Mouse (Mus musculus): ENCODE results near the gene Zfp786. TPM values are rescaled to one million over a fixed set of nuclear protein-coding genes. Genes with fewer than 3 reads are reported as not detected.
A peak's percentile ranks its signal among the peaks of the same experiment; 100 is the strongest.

The Zfp786 gene
- polyA plus RNA-seq, 1 experiment from 2014 or later = 3.5 TPM

DNA sequence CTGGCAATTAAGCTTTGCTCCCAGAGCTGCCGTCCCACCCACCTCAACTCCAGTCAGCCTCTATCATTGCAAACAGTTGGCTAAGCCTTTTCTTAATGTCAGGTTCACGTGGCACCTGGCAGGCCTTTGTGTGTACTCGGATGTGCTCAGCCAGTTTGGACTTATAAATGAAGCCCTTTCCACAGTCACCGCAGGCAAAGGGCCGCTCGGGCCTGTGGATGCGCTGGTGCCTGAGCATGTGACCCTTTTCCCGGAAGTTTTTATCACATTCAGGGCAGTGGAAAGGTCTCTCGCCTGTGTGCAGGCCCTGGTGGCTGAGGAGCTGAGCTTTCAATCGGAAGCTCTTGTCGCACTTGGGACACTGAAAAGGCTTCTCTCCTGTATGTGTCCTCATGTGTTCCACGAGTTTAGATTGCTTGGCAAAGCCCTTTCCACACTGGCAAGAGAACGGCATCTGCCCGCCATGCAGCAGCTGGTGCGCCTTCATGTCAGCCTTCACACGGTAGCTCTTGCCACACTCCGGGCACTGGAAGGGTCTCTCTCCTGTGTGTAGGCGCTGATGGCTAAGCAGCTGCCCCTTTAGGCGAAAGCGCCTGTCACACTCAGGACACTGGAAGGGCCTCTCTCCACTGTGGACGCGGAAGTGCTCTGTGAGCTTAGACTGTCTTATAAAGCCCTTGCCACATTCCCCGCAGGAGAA lies 10.9 kb downstream of the Zfp786 start:
- ATAC-seq (ENCODE audit: borderline replicate concordance, extremely low read depth, low FRiP score, low TSS enrichment) = no peak
- Histone ChIP-seq H3K4me3 (no peak overlapping the region), H3K4me2 (no peak overlapping the region), H3K4me1 (no peaks in the 10 kb centered on the region), H3K9ac (no peak overlapping the region), H3K27me3 (no peaks in the 10 kb centered on the region), H3K9me3 (no peaks in the 10 kb centered on the region), H3K36me3 (peaks cover 33% of the 10 kb centered on the region), H3K27ac (no peak overlapping the region)
- 91% methylated on average over 23 of the region's 23 CpGs for WGBS

DNA sequence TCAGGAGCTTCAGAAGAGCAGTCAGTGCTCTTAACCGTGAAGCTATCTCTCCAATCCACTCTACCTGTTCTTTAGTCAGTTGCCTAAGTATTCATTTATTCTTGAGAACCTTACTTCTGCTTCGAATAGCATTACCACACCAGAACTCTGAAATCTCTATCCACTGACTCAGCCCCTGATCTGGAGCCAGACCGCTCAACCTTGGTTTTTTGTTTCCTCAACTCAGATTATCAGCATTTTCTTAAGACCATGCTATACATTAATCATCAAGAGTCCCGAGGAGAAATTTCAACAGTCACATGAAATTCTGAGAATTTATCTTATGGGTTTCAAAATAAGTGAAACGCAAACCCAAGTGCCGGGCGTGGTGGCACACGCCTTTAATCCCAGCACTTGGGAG lies 11.9 kb downstream of the Zfp786 start:
- Histone ChIP-seq H3K4me2 (no peak overlapping the region), H3K9me3 (no peaks in the 10 kb centered on the region), H3K27ac (no peak overlapping the region), H3K4me3 (no peak overlapping the region), H3K9ac (no peak overlapping the region), H3K4me1 (0 out of 2 replicates have a peak, but pooled peaks cover 6% of the 10 kb centered on the region), H3K27me3 (no peaks in the 10 kb centered on the region), H3K36me3 (peaks cover 25% of the 10 kb centered on the region)
- 89% methylated on average over 8 of the region's 8 CpGs for WGBS
- ATAC-seq (ENCODE audit: borderline replicate concordance, extremely low read depth, low FRiP score, low TSS enrichment) = no peak

- H3K4me2 ChIP-seq = no peak overlapping the region
- no peak overlapping the region for H3K9ac ChIP-seq
- H3K27ac ChIP-seq = no peak overlapping the region
- no peak overlapping the region for H3K4me3 ChIP-seq
- H3K4me1 ChIP-seq = peaks cover 14% of the 10 kb centered on the region
- peaks cover 14% of the 10 kb centered on the region; the same call in 1 of the 2 replicates for H3K36me3 ChIP-seq
- WGBS = 92% methylated on average over 1 of the region's 1 CpGs
- no peaks in the 10 kb centered on the region for H3K27me3 ChIP-seq
- ATAC-seq (ENCODE audit: borderline replicate concordance, extremely low read depth, low FRiP score, low TSS enrichment) = no peak
- no peaks in the 10 kb centered on the region for H3K9me3 ChIP-seq
Measured at GRCm38 (mm10) chr6:47816151-47816550, 14.5 kb downstream of the Zfp786 start.

DNA sequence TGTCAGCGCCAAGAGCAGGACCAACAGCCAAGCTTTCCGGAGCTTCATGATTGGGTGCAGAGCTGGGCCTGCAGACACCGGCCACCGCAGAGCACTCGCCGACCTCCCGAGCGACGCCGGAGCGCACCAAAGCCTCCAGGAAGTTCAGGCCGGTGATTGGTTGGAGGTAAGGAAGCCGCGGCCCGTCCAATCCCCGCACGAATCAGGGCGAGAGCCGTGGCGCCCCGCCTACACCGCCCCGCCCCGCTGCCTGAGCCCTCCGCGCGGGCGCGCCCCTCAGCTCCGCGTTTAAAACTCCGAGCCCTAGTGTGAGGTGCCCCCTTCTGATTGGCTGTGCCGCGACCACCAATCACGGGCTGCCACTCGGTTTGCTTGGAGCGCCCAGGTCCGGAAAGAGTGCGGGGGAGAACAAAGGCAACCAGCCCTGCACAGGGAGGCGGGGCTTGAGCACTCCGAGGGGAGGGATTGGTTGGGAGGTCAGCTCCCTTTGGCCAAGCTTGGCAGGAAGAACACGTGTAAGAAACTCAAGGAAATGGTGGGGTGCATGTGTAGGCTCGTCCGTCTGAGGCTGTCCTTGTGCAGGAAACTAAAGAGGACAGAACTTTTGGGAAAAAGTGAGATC lies 17.3 kb downstream of the Zfp786 start, which contains the start of gene Pdia4:
Gene Pdia4, minus strand, starts transcription at position 174 of the 622 bp plus-strand sequence.
- H3K4me2 ChIP-seq = peak within 1 kb of the TSS; percentile 75
- WGBS = under 1% methylated on average over 44 of the region's 44 CpGs
- peak; percentile 99 for ATAC-seq (ENCODE audit: borderline replicate concordance, extremely low read depth, low FRiP score, low TSS enrichment)
- no peaks in the 10 kb centered on the region for H3K27me3 ChIP-seq
- H3K4me3 ChIP-seq = peak within 1 kb of the TSS; percentile 77
- peaks cover 32% of the 10 kb centered on the region for H3K4me1 ChIP-seq
- H3K9me3 ChIP-seq = no peaks in the 10 kb centered on the region
- no peaks in the 10 kb centered on the region for H3K36me3 ChIP-seq
- peak within 1 kb of the TSS; percentile 96 for H3K27ac ChIP-seq
- peak within 1 kb of the TSS; percentile 94 for H3K9ac ChIP-seq

DNA sequence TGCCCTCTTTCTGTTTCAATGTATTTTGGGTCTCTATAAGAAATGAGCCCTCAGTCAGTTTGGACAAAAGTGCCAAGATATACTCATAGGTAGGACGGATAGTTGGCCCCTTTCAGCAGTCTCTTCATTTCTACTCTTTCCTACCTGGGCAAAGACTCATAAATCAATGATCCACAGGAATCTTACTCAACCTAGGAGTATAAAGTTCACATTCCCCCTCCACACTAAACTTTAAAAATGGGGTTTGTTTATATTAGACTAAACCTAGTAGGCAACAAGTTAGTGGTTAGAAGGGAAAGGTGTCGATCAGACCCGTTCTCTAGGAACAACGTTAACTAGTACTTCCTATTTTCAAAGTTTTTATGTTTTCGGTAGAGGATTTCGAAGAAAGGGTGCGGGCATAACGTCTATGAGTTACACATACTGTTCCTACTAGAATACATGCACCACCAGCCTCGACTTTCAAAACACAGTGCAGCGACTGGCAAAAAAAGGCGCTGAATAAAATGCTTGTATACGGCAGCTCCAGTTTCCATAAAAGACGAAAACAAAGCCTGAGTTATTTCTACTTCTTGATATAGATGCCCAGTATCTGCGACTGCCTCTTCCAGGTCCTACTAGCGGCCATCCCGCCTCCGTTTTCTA lies 18.3 kb downstream of the Zfp786 start:
- Histone ChIP-seq H3K4me2 (peak overlapping the region; percentile 75), H3K4me1 (peaks cover 37% of the 10 kb centered on the region), H3K4me3 (peak overlapping the region; percentile 77), H3K27me3 (no peaks in the 10 kb centered on the region), H3K9ac (peak overlapping the region; percentile 94), H3K36me3 (no peaks in the 10 kb centered on the region; the same call in 1 of the 2 replicates), H3K27ac (peak overlapping the region; percentile 96), H3K9me3 (no peaks in the 10 kb centered on the region)
- ATAC-seq (ENCODE audit: borderline replicate concordance, extremely low read depth, low FRiP score, low TSS enrichment) = no peak
- under 1% methylated on average over 17 of the region's 17 CpGs for WGBS

GRCm38 (mm10) chr6:47811324-47811723 lies 19.3 kb downstream of the Zfp786 start:
- whole genome bisulfite sequencing = 22% methylated on average over 5 of the region's 5 CpGs
- H3K9me3 ChIP-seq = no peaks in the 10 kb centered on the region
- peak overlapping the region; percentile 77 for H3K4me3 ChIP-seq
- H3K4me2 ChIP-seq = peak overlapping the region; percentile 75
- peak overlapping the region; percentile 94 for H3K9ac ChIP-seq
- no peaks in the 10 kb centered on the region for H3K27me3 ChIP-seq
- peaks cover 37% of the 10 kb centered on the region for H3K4me1 ChIP-seq
- no peak overlapping the region for H3K27ac ChIP-seq
- ATAC-seq (ENCODE audit: borderline replicate concordance, extremely low read depth, low FRiP score, low TSS enrichment) = no peak
- peaks cover 7% of the 10 kb centered on the region for H3K36me3 ChIP-seq

- Histone ChIP-seq H3K4me3 (no peak overlapping the region), H3K9ac (no peak overlapping the region), H3K4me2 (peak overlapping the region; percentile 22), H3K27me3 (no peaks in the 10 kb centered on the region), H3K36me3 (peaks cover 18% of the 10 kb centered on the region), H3K4me1 (peaks cover 37% of the 10 kb centered on the region), H3K9me3 (no peaks in the 10 kb centered on the region), H3K27ac (no peak overlapping the region)
- WGBS = 43% methylated on average over 2 of the region's 2 CpGs
- ATAC-seq (ENCODE audit: borderline replicate concordance, extremely low read depth, low FRiP score, low TSS enrichment) = no peak
Measured at GRCm38 (mm10) chr6:47810181-47810580, 20.5 kb downstream of the Zfp786 start.

- 56% methylated on average over 4 of the region's 4 CpGs for WGBS
- H3K27ac ChIP-seq = peak overlapping the region; percentile 51
- no peak overlapping the region for H3K4me2 ChIP-seq
- no peaks in the 10 kb centered on the region for H3K9me3 ChIP-seq
- no peak for ATAC-seq (ENCODE audit: borderline replicate concordance, extremely low read depth, low FRiP score, low TSS enrichment)
- no peak overlapping the region for H3K9ac ChIP-seq
- no peak overlapping the region for H3K4me3 ChIP-seq
- peaks cover 31% of the 10 kb centered on the region for H3K4me1 ChIP-seq
- no peaks in the 10 kb centered on the region for H3K27me3 ChIP-seq
- H3K36me3 ChIP-seq = peaks cover 30% of the 10 kb centered on the region
Measured at GRCm38 (mm10) chr6:47809053-47809452, 21.6 kb downstream of the Zfp786 start.

DNA sequence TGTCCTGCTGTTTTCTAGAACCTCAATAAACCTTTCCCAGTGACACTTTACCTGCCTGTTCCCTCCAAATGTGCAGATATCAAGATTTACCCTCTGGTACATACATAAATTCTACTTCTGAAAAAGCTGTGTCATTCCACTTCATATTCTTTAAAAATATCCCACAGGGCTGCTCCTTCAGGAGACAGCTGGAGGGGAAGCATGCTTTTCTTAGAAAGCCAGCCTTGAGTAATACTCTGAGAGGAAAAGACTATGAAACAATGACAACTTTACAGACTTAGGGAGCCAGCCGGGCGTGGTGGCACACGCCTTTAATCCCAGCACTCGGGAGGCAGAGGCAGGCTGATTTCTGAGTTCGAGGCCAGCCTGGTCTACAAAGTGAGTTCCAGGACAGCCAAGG lies 22.1 kb downstream of the Zfp786 start:
- ATAC-seq (ENCODE audit: borderline replicate concordance, extremely low read depth, low FRiP score, low TSS enrichment) = no peak
- 86% methylated on average over 5 of the region's 5 CpGs for WGBS
- no peak overlapping the region for H3K4me3 ChIP-seq
- H3K9ac ChIP-seq = no peak overlapping the region
- no peaks in the 10 kb centered on the region for H3K9me3 ChIP-seq
- H3K4me2 ChIP-seq = no peak overlapping the region
- no peaks in the 10 kb centered on the region for H3K27me3 ChIP-seq
- H3K36me3 ChIP-seq = peaks cover 35% of the 10 kb centered on the region
- H3K27ac ChIP-seq = peak overlapping the region; percentile 48; the same call in 1 of the 2 replicates
- peaks cover 31% of the 10 kb centered on the region for H3K4me1 ChIP-seq

DNA sequence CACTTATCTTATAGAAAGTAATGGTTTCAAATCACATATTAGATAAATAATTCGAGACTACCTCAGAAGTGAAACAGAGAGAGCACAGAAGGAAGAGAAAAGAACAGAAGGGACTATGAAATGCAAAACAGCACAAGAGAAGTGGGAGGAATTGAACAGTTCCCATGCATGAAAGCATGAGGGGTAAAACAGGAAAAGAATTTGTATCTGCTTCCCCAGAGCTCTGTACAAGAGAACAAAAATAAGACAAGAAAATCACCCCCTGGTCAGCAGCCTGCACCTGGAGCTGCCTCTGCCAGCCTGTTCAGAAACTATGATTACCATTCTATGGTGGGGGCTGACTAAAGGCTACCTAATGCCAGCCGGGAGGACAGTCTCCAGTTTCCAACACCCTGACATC lies 23.2 kb downstream of the Zfp786 start:
- H3K36me3 ChIP-seq = peaks cover 46% of the 10 kb centered on the region

DNA sequence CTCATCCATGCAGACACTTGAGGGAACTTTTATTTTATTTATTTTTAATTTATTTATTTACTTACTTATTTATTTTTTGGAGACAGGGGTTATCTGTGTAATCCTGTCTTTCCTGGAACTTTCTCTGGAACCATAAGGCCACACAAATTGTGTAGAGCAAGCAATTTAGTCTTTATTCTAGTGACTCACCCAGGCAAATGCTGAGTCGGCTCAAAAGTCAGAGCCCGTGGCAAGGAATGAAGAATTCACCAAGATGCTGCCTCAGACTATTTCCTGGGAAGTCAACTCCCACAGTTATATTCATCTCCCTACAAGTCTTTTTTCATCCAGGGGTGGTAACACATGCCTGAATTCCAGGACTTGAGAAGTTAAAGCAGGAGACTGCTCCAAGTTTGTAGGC lies 25.1 kb downstream of the Zfp786 start:
- no peak overlapping the region for H3K27ac ChIP-seq
- H3K4me1 ChIP-seq = peaks cover 18% of the 10 kb centered on the region
- no peak overlapping the region for H3K9ac ChIP-seq
- ATAC-seq (ENCODE audit: borderline replicate concordance, extremely low read depth, low FRiP score, low TSS enrichment) = no peak
- H3K27me3 ChIP-seq = no peaks in the 10 kb centered on the region
- no peak overlapping the region for H3K4me3 ChIP-seq
- WGBS = 65% methylated on average over 2 of the region's 2 CpGs
- no peaks in the 10 kb centered on the region for H3K9me3 ChIP-seq
- H3K4me2 ChIP-seq = no peak overlapping the region
- H3K36me3 ChIP-seq = peaks cover 63% of the 10 kb centered on the region

More for the DNA sequence above, 23.2 kb downstream of the Zfp786 start:
- no peak overlapping the region for H3K27ac ChIP-seq
- H3K27me3 ChIP-seq = no peaks in the 10 kb centered on the region
- no peak overlapping the region for H3K4me3 ChIP-seq
- no peaks in the 10 kb centered on the region for H3K9me3 ChIP-seq
- no peak for ATAC-seq (ENCODE audit: borderline replicate concordance, extremely low read depth, low FRiP score, low TSS enrichment)
- H3K4me2 ChIP-seq = no peak overlapping the region
- 82% methylated on average over 2 of the region's 2 CpGs for WGBS
- no peak overlapping the region for H3K9ac ChIP-seq
- peaks cover 31% of the 10 kb centered on the region for H3K4me1 ChIP-seq

GRCm38 (mm10) chr6:47799079-47799478 lies 31.6 kb downstream of the Zfp786 start:
- no peak overlapping the region for H3K4me3 ChIP-seq
- peaks cover 95% of the 10 kb centered on the region for H3K36me3 ChIP-seq
- H3K27ac ChIP-seq = no peak overlapping the region
- H3K9ac ChIP-seq = no peak overlapping the region
- no peaks in the 10 kb centered on the region for H3K4me1 ChIP-seq
- H3K4me2 ChIP-seq = no peak overlapping the region
- peak; percentile 69; the same call in 1 of the 2 replicates for ATAC-seq (ENCODE audit: borderline replicate concordance, extremely low read depth, low FRiP score, low TSS enrichment)
- no peaks in the 10 kb centered on the region for H3K27me3 ChIP-seq
- 43% methylated on average over 6 of the region's 6 CpGs for WGBS
- H3K9me3 ChIP-seq = no peaks in the 10 kb centered on the region
